Mouse (Mus musculus) heart, embryonic 14.5 days (tissue): ENCODE measurements around the gene Polh. TPM values are rescaled to one million over a fixed set of nuclear protein-coding genes. Genes with fewer than 3 reads are reported as not detected.

Experiments used
- ATAC-seq: fragments of 200-750 bp; cut with Nextera tagmentation; 2 replicates; pipeline ENCODE4 v1.8.0; 2017; ENCODE audit warnings: low read depth, moderate TSS enrichment; ENCODE audit not compliant: insufficient number of reproducible peaks, insufficient read depth, low FRiP score
- H3K27ac ChIP-seq, 2 experiments: fragments of 200-500 bp in 1 of 2; fragments of 300-500 bp in 1 of 2; sonication (generic) in 1 of 2; replicated peaks in 1 of 2; 2 replicates each; pipeline ENCODE4 v1.5.1; 2012 to 2014; ENCODE audit warnings: low read depth in 2 of 2, low read length in 2 of 2, control low read depth in 1 of 2, mild to moderate bottlenecking in 1 of 2, mixed read lengths in 1 of 2; ENCODE audit not compliant: control insufficient read depth in 1 of 2, insufficient read depth in 1 of 2
- H3K27me3 ChIP-seq: fragments of 300-500 bp; sonication (generic); 2 replicates; pipeline ENCODE4 v1.6.1; 2014; ENCODE audit warnings: mild to moderate bottlenecking, low read length, control low read depth; ENCODE audit not compliant: control insufficient read depth, insufficient read depth
- H3K36me3 ChIP-seq: fragments of 300-500 bp; sonication (generic); 2 replicates; pipeline ENCODE4 v1.6.1; 2014; ENCODE audit warnings: mild to moderate bottlenecking, control low read depth, low read length, mixed read lengths; ENCODE audit not compliant: control insufficient read depth, insufficient read depth
- H3K4me1 ChIP-seq, 2 experiments: fragments of 200-500 bp in 1 of 2; fragments of 300-500 bp in 1 of 2; sonication (generic) in 1 of 2; 2 replicates each; pipeline ENCODE4 v1.6.1; 2012 to 2014; ENCODE audit warnings: low read length in 2 of 2, control low read depth in 1 of 2, mixed read lengths in 1 of 2; ENCODE audit not compliant: control insufficient read depth in 2 of 2, insufficient read depth in 2 of 2
- H3K4me2 ChIP-seq: fragments of 300-500 bp; sonication (generic); 2 replicates; pipeline ENCODE4 v1.6.1; 2014; ENCODE audit warnings: mild to moderate bottlenecking, low read length
- H3K4me3 ChIP-seq, 2 experiments: fragments of 200-500 bp in 1 of 2; fragments of 300-500 bp in 1 of 2; sonication (generic) in 1 of 2; 2 replicates each; pipeline ENCODE4 v1.5.1; 2012 to 2014; ENCODE audit warnings: low read length in 2 of 2, mild to moderate bottlenecking in 2 of 2, control low read depth in 1 of 2, low read depth in 1 of 2, moderate library complexity in 1 of 2; ENCODE audit not compliant: control insufficient read depth in 1 of 2, insufficient read depth in 1 of 2
- H3K9ac ChIP-seq: fragments of 300-500 bp; sonication (generic); 2 replicates; pipeline ENCODE4 v1.6.1; 2014; ENCODE audit warnings: mild to moderate bottlenecking, low read length
- H3K9me3 ChIP-seq: fragments of 300-500 bp; sonication (generic); 2 replicates; pipeline ENCODE4 v1.6.1; 2016; ENCODE audit warnings: low read length, control low read depth; ENCODE audit not compliant: control insufficient read depth
- WGBS: fragments of 180-500 bp; shearing (Covaris S2); extraction: QIAGEN DNeasy Blood & Tissue Kit; methylation state at CpG from one replicate; pipeline ENCODE4 v1.1.7; 2014; 5-methylcytosine and 5-hydroxymethylcytosine counted together
- polyA plus RNA-seq: library from polyadenylated mRNA; unstranded; fragments of >200 nt; fragmentation: Nextera tagmentation; extraction: Ambion mirVana; gene quantifications from 2 replicates; pipeline ENCODE4 v1.2.1, GENCODE M21; 2014

Polh gene
- polyA plus RNA-seq, 1 experiment from 2014 or later = 11.7 TPM

DNA sequence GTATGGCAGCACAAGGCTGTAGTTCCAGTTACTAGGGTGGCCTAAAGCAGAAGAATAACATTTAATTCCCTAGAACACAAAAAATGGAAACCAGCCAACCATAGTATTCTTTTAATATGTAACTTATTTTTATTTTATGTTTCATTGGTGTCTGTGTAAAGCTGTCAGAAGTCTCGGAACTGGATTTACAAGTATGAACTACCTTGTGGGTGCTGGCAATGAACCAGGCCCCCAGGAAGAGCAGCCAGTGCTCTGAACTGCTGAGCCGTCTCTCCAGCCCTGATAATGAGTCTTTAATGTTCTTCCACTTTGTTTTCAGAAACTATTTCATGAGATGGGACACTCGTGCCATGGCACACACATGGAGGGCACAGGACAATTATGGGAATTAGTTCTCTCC lies 8.1 kb upstream of the Polh start:
- Histone ChIP-seq H3K9ac (no peak overlapping the region), H3K27me3 (no peaks in the 10 kb centered on the region), H3K36me3 (peaks cover 98% of the 10 kb centered on the region), H3K4me3 (no peak overlapping the region), H3K4me2 (no peak overlapping the region), H3K4me1 (no peaks in the 10 kb centered on the region), H3K9me3 (no peaks in the 10 kb centered on the region), H3K27ac (no peak overlapping the region)
- WGBS = 93% methylated on average over 3 of the region's 3 CpGs
- ATAC-seq = no peak

DNA sequence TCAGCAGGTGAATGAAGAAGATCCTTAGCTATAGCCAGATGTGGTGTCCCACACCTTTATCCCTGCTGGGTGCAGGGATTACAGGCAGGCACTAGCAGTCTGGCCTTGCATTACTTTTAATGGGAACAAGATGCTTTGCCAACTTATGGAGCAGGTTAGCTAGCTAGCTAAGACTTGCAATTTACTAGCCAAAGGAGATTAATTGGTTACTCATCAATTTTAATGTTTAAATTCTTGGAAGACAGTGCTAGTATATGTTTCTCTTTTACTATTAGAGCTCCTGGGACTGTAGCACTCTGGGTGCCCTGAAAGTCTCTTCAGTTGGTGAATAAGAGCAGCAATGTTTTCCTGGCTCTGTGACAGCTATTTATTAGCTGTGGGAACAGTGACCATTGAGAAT lies 4.2 kb upstream of the Polh start:
- Histone ChIP-seq H3K9ac (no peak overlapping the region), H3K4me1 (peaks cover 3 to 14% of the 10 kb centered on the region in 2 experiments; a peak in 3 of 4 replicates), H3K27ac (no peak overlapping the region), H3K36me3 (peaks cover 70% of the 10 kb centered on the region), H3K9me3 (no peaks in the 10 kb centered on the region), H3K27me3 (no peaks in the 10 kb centered on the region), H3K4me2 (no peak overlapping the region), H3K4me3 (no peak overlapping the region)
- ATAC-seq = no peak

DNA sequence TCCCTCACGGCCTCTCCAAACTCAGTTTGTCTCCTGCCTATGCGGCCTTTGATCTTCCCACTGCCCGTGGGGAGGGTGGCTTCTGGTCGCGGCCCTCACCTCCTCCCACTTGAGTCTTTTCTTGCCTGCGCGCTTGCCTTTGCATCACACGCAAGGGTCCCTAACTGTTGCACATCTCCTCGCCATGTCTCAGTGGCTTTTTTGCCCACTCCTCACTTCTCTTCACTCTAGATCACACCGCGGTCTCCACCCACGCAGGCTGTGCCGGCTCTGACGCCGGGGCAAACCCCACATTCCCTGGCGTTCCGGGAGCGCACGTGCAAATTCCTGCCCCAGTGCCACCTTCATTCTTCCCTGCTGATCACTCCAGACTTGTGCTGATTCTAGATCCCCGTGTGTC lies 633 bp upstream of the Polh start:
- Histone ChIP-seq H3K4me3 (peak overlapping the region; percentile 77 to 95), H3K4me2 (peak overlapping the region; percentile 66), H3K9me3 (no peaks in the 10 kb centered on the region), H3K27me3 (no peaks in the 10 kb centered on the region), H3K9ac (peak overlapping the region; percentile 87), H3K27ac (peak overlapping the region; percentile 61 to 79), H3K4me1 (peaks cover 3 to 23% of the 10 kb centered on the region in 2 experiments), H3K36me3 (peaks cover 55% of the 10 kb centered on the region)
- WGBS = 1% methylated on average over 20 of the region's 20 CpGs
- ATAC-seq = 0 out of 2 replicates have a peak, but pooled peaks have one; percentile 1

DNA sequence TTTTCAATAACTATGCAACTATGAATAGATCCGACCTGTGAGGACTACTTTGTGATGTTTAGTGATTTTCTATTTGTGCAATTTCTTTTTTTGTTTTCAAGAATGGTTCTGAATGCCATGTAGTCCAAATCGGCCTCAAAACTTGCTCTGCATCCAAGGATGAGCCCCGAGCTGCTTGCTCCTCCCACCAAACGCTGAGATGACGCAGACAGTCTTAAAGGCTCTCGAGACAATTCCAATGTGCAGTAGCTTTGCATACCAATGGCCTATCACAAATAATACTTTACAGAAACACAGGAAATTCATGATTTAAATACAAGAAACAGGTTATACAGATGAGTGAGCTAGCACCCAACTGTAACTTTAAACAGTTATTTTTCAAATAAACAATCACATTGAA lies 1.3 kb downstream of the Polh start:
- peak overlapping the region in 1 of 2 experiments; percentile 77; a peak in 2 of 4 replicates for H3K4me3 ChIP-seq
- peak overlapping the region; percentile 88 for H3K9ac ChIP-seq
- 60% methylated on average over 6 of the region's 6 CpGs for WGBS
- H3K27ac ChIP-seq = no peak overlapping the region
- H3K4me2 ChIP-seq = peak overlapping the region; percentile 91
- ATAC-seq = no peak
- peaks cover 3 to 23% of the 10 kb centered on the region in 2 experiments for H3K4me1 ChIP-seq
- no peaks in the 10 kb centered on the region for H3K9me3 ChIP-seq
- no peaks in the 10 kb centered on the region for H3K27me3 ChIP-seq
- H3K36me3 ChIP-seq = peaks cover 55% of the 10 kb centered on the region

DNA sequence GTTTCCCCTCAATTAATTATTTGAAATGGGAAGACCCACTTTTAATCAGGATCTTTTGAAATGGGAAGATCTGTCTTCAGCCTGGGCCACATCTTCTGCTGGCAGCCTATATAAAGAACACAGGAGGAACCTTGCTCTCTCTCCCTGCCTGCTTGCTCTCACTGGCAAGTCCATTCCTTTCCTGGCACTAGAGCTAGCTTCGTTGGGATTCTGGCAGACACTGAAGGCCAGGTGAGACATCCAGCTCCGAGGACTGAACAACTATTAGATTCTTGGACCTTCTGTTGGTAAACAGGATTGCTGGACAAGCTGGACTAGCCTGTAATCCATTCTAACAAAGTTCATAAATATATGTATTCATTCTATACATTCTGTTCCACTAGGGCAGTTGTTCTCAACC lies 13.6 kb downstream of the Polh start:
- H3K27me3 ChIP-seq = no peaks in the 10 kb centered on the region
- no peak for ATAC-seq
- no peak overlapping the region for H3K4me2 ChIP-seq
- H3K9ac ChIP-seq = no peak overlapping the region
- 91% methylated on average over 2 of the region's 2 CpGs for WGBS
- H3K4me3 ChIP-seq = no peak overlapping the region
- no peaks in the 10 kb centered on the region for H3K4me1 ChIP-seq
- no peaks in the 10 kb centered on the region for H3K9me3 ChIP-seq
- H3K36me3 ChIP-seq = peaks cover 93% of the 10 kb centered on the region
- H3K27ac ChIP-seq = no peak overlapping the region

DNA sequence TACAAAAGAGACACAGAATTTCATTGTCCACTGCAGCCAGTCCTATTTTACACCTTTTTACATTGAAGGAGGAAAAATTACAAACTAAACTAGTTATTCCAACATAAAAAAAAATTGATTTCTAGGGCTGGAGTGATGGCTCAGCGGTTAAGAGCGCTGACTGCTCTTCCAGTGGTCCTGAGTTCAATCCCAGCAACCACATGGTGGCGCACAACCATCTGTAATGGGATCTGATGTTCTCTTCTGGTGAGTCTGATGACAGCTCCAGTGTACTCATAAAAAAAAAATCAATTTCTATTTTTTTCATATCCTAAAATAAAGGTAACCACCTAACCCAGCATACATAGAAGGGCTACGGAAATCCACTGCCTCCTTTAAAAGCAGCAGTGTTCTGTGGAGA lies 20.2 kb downstream of the Polh start:
- Histone ChIP-seq H3K9ac (no peak overlapping the region), H3K27ac (no peak overlapping the region), H3K27me3 (no peaks in the 10 kb centered on the region), H3K4me3 (no peak overlapping the region), H3K4me2 (no peak overlapping the region), H3K36me3 (peaks cover 98% of the 10 kb centered on the region), H3K4me1 (no peaks in the 10 kb centered on the region), H3K9me3 (no peaks in the 10 kb centered on the region)
- 85% methylated on average over 4 of the region's 4 CpGs for WGBS
- no peak for ATAC-seq

DNA sequence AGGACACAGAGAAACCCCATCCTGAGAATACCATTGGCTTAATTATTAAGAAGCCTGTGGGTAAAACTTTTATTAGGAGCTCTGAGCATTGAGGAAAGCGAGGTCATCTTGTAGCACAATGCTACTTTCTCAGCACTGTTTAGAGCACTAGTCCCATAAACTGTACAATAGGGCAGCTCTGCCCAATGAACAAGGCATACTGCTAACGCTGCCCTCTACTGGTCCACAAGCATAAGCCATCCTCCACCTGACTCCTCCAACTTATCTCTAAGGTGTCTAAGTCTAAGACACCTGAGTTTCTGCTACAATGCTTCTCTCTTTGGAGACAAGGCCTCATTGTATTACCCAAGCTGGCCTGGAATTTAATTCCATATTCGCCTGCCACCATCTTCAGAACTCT lies 31.9 kb downstream of the Polh start:
- Histone ChIP-seq H3K27ac (no peak overlapping the region), H3K36me3 (peaks cover 96% of the 10 kb centered on the region), H3K4me1 (peaks cover 0 to 15% of the 10 kb centered on the region in 2 experiments; a peak in 3 of 4 replicates), H3K9me3 (no peaks in the 10 kb centered on the region), H3K4me2 (no peak overlapping the region), H3K27me3 (no peaks in the 10 kb centered on the region), H3K9ac (no peak overlapping the region), H3K4me3 (no peak overlapping the region)
- ATAC-seq = no peak
- WGBS = 77% methylated on average over 3 of the region's 3 CpGs

DNA sequence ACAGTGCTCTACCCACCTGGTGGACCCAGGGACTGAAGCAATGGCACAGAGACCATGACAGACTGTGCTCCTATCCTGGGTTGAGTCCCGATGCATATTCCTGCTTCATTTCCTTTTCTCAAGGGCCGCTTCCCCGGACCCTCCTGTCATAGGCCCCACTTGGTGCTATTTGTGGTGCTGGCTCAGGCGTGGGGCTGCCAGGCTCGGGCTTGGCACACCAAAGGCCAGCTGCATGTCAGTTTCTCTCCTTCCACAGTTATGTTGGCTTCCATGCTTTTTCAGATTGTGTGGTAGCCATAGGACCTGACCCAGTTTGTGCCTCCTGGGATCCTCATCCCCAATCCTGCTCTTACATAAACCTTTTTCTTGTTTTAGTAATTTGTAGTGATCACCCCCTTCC lies 33.7 kb downstream of the Polh start:
- Histone ChIP-seq H3K9ac (no peak overlapping the region), H3K4me1 (peaks cover 0 to 15% of the 10 kb centered on the region in 2 experiments; a peak in 3 of 4 replicates), H3K36me3 (peaks cover 100% of the 10 kb centered on the region), H3K4me2 (no peak overlapping the region), H3K9me3 (no peaks in the 10 kb centered on the region), H3K4me3 (no peak overlapping the region), H3K27ac (no peak overlapping the region), H3K27me3 (no peaks in the 10 kb centered on the region)
- 51% methylated on average over 5 of the region's 5 CpGs for WGBS
- no peak for ATAC-seq
